Mouse (Mus musculus) MN1 (cell line): ENCODE measurements at regions not wholly inside any gene's neighbourhood (a gene's known extent, or its start where the extent isn't known, plus 50 kb on each side); places are given as distances from the start of the nearest gene placed in this dataset.

Experiments
- DNase-seq: peaks from one replicate; pipeline ENCODE4 v3.0.0-alpha.2; 2016; ENCODE audit warnings: low spot score

DNA sequence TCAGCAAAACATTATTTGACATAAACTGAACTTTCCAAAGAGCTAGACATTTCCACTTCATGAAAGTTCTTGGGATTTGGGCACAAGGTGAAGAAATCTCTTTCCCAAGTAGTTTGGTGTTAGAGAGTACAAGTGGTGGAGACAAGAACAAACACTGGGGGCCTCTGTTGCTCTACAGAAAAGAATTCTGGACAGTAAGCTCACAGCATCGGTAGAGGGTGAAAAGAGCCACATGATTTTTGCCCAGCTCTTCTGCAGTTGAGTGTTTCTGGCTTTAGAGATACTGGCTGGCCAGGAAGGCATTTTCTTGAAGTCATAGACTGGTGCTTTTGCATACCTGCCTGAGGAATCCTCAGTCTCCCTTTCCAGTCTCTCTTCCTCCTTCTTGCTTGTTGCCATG lies 127.8 kb downstream of the Stk31 start:
- peak; percentile 73 for DNase-seq

DNA sequence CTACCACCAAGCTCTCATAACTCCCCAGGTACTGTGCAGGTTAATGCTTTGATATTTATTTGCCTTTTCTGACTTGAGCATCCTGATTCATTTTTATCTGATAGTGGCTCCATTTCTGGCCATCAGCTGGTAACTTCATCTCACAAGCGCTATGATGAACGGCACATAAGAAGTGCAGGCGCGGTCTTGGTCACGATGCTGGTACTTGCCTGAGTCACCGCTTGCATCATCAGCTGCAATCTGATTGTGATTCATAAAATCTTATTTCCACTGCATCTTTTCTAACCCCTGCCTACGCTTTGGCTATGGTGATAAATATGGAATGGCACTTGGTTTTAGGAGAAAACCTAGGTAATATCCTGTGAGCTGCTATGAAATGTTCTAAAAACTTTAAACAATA lies 128.3 kb downstream of the Stk31 start:
- peak; percentile 64 for DNase-seq

DNA sequence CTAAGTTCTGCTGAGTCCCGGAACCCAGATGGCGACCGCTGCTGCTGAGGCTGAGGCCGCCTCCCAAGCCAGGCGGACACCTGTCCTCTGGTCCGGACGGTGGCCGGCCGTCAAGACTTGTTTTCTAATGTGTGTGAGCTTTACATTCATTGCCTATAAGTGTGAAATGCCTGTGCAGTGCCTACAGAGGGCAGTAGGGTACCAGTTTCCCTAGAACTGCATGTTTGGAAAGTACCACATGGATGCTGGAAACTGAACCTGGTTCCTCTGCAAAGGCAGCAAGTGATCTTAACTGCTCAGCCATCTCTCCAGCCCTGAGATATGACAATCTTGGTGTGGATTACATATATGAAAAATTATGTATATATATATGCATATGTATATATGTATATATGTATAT lies 138.6 kb downstream of the Stk31 start:
- DNase-seq: no peak

DNA sequence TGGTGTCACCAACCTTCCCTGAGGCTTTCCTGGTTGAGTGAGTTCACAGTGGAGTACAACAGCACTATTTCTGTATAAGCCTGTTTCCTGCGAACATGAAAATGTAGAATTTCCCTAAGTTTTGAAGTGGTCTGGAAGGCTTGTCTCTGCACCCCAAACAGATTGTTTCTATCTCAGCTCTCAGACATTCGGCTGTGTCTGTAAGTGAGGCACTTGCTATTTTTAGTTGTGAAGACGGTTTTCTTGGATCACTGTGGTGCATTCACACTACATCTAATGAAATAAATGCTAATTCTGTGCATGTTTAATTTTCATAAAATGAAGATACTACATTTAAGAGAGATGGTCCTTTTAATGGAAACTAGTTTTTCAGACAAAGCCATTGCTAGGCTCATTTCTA lies 139.1 kb downstream of the Stk31 start:
- DNase-seq: no peak

DNA sequence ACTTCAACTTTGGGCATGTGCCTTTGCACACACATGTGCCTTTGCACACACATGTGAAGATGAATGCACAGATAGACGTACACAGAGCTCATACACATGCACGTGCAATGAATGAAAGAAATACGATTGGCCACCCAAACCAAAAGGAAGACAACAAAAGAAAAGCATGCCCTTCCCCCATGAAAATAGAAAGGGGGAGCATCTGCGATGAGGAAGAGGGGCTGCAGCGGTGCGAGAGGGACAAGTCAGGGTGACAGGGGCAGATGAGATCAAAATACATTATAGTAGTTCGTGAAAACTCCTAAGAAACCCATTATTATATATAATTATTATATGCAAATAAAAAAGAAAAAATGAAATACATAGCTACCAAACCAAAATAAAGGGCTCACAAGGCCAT lies 149.5 kb downstream of the Stk31 start:
- DNase-seq: no peak

DNA sequence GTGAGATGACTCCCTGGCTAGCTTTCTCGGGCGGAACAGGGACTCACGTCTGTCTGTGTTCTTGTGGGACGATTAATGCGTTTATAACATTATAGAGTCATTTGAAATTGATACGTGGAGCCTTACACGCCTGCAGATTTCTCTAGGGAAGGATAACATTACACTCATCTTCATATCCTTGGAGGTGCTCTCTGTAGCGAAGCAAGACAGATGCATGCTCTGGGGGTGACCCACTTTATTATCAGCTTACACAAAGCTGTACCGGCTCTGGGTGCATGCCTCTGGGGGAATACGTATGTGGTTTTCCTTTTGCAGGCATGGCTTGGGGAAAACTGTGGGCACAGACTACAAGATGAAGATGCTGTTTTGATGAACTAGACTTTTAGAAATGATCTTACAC lies 159.7 kb downstream of the Stk31 start:
- DNase-seq: no peak

DNA sequence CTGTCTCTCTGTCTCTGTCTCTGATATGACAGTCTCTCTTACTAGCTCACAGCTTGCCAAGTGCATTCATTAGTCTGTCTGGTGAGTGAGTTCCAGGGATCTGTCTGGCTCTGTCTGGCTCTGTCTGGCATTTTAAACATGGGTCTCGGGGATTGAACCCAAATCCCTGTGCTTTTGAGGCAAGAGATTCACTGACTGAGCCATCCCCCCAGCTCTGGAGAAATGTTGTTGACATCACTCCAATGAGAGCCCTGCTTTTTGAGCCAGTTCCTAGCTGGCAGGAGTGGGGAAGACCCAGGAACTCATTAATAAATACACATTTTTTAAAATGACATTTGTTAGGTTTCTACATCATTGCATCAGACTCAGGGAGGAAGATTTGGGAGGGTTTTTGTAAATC lies 163.1 kb downstream of the Stk31 start:
- no peak for DNase-seq

DNA sequence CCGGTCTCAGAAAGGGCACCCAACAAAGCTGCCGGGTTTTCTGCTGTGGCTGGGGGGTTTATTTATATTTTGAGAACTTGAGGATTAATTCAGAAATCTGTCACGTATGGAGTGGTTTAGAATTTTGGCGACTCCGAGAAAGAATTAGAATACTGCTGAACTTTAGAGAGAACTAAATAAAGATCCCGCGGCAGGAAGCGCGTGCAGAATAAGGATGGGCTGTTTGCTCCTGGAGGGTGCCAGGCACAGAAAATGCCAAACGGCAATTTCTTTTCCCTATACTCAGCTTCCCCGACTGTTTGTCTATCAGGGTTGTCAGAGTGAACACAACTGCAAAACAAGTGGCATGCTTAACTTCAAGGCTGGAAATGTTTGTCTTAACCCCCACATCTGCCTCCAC lies 163.7 kb downstream of the Stk31 start:
- no peak for DNase-seq

DNA sequence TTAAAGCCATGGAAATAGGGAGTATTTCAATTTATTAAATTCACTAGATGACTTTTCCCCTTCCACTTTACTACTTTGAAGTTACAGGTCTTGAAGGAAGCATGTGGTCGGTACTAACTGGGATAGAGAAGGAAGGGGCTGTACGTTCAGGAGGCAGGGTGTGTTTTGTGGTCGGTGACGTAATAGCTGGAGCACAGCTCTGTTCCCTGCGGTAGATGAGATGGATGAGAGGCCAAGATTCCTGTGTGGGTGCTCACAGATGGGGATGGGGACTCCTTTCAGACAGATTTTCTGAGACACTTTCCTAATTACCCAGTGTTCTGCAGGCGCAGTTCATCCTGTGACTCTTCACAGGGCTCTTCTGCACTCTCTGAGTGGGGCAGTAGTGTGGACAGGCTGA lies 182.9 kb downstream of the Stk31 start:
- no peak for DNase-seq

DNA sequence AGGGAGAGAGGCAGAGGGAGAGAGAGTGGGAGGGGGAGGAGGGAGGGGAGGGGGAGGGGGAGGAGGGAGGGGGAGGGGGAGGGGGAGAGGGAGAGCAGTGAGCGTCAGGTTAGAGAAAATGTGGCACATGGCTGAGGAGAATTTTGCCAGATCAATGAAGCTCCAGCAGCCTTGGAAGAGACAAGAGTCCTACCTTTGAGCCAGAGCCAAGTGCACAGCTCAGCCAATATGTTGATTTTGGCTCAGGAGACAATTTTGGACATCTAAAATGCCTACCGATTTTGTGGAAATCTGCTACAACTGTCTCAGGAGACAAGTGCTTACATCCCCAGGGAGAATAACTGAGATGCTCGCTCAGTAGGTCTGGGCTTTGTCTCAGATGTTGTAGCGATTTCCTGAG lies 184.3 kb downstream of the Stk31 start:
- DNase-seq: peak; percentile 9

DNA sequence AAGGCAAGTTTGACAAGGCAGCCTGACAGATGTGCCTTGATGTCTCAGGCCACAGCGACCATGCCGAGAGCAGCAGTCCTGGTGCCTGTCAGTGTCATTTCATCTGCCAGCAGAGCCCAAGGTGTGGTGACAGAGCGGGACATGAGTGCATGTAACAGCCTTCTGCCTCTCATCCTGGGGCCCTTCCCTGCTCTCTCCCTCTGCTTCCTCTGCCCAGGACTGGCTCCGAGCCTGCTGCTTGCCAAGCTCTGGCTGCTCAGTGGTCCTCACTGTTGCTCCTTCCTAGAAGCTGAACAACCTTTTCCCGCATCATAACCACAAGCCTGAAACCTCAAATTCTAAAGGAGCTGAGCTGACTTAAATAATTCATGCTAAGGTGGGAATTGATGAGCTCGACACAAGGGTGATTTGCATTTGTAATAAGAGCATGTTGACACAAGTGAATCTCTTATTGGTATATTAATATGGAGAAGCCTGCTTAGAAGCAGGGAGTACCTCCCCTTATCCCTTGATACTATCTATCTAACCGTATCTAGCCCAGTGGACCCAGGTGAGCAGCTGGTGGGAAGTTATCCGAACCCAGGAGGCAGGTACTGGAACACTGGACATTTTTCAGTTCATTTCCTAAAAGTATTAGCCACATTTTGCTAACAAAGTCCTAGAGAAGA lies 186.8 kb downstream of the Stk31 start:
- DNase-seq: no peak

DNA sequence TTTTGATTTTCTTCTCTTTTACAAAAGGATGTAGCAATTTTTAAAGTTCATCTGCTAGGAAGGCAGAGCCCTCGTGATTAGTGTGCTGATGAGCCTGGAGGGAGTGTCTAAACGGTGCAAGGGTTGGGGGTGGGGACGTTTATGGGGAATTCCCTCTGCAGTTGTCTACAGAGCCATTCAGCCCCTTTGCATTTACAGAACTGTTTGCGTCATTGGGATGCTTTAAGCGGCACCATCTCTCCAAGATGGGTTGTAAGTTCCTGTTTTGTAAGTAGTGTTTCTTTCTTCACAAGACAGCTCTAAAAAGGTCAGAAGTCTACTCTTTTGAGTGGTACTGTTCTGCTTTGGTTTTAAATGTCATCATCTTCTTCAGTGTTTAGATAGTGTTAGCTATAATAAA lies 191.1 kb downstream of the Stk31 start:
- no peak for DNase-seq

DNA sequence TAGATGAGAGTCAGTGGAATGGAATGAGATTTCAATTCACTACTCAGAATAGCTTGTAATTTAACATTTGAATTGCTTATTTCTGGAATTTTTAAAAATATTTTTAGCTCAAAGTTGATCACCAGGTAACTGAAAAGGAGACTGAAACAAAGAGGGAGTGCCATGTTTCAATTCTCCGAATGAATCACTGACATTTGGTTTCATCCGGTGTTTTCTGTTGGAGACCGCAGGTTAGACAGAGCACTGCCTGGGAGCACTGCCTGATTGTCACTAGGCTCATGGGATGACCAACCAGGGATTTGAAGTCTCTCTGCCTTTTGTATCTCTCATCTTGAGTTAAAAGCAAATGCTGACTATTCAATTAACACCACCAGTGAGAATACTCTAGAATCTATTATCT lies 193.3 kb downstream of the Stk31 start:
- DNase-seq: no peak

DNA sequence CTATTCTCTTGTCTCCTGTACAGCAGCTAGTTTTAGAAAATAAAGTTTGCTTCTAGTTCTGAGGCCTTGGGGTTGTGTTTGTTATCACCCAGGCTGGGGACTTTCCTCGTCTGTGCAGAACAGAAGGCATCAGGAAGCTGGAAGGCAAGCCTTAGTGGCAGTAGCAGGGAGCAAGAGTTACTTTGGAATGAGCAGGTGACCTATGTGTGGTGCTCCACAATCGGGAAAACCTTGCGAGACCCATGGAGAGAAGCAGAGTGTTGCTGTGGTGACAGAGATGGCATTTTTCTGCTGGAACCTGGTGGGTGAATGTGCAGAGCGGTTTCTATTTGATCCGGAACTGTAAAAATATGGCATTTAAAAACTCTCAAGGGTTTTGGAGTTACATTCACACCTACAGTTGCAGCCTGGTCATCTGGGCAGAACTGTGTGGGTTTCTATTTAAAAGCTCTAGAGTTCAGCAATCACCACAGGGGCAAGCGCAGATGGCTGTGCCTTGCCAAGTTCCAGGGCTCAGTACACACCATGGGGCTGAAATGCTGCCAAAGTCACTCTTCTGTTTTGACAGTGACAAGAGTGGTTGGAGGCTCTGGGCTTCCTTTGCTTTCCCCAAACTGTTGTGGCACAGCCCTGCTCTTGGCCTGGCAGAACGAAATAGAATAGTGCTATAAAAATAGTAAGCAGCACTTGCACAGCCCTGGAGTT lies 195.7 kb downstream of the Stk31 start:
- no peak for DNase-seq

DNA sequence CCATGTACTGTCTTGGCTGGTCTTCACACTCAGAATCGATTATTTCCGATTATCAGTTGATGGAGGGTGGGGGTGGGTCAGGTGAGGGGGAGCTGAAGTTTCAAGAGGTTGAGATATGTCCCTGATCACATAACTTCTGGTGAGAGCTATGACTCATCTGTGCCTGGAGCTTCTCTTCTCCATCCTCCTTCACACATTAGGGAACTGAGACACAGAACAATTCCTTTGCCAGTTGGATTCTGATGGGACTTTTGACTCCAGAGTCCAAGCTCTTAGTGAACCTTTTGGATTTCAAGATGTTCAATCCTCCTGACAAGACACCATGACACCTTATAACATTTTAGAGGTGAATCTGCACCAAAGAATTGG lies 196.2 kb downstream of the Stk31 start:
- no peak for DNase-seq

DNA sequence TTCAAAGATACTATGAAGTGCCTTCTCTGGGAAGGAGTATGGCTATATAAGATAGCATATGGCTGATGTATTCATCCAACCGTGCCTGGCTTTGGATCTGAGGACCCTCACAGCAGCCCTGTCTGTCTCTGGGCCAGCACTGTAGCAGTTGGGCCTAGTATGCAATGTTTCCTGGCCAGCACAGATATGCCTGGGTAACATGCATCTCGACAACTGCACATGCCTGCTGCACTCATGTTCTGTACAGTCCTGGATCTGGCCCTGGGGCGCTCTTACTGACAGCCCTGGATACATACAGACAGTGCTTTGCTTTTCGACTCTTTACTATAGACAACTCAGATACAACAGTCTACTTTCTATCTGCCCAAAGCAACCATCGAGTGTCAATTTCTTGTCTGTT lies 197.3 kb downstream of the Stk31 start:
- no peak for DNase-seq

DNA sequence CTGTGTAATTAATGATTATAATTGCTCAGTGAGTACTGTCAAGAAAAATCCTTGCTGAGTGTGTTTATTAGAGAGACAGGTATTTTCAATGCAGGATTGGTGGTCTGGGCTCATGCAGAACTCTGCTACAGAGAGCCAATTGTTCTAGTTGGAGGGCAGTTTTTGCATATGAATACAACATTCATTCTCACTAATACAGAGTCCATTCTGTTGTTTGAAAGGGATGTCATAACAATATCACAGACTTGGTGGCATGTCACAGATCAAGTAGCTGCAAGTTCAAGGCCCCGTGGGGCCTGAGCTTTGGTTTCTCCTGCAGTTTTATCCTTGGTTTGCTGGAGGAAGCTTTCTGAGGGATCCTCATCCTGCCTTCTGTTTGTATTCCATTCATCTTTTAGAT lies 207.8 kb downstream of the Stk31 start:
- no peak for DNase-seq

DNA sequence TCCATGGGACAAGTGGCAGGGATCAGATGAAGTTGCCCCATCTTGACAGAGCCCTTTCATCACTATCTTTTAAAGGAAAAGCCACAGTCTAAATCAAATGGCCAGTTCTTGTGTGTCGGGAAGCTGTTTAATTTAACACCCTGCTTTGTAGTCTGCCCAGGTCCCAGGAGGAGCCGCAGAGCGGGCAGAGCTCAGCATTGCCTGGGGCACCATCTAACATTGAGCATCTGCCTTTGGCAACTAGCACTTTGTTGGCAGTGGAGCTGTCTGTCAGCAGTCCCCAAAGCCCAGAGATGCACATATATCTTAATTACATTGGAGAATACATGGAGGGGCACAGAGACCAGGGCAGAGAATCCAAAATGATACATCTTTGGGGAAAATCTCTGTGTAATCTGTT lies 208.4 kb downstream of the Stk31 start:
- DNase-seq: no peak

DNA sequence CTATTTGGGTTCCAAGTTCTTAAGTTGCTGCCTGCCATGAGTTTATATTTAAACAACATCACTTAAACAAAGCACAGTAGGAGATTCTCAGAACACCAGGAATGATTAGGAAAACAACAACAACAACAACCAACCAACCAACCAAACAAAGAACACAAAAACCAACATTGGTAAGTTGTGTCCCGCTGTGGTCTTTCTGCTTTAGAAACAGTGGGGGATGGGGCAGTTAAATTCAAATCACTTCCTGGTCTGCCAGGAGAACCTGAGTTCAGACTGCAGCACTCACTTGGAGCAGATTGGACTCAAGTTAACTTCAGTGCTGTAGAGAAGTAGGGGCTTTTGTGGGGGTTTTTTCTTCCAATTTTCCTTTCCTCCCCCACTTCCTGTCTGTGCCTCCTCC lies 210.6 kb downstream of the Stk31 start:
- DNase-seq: no peak

DNA sequence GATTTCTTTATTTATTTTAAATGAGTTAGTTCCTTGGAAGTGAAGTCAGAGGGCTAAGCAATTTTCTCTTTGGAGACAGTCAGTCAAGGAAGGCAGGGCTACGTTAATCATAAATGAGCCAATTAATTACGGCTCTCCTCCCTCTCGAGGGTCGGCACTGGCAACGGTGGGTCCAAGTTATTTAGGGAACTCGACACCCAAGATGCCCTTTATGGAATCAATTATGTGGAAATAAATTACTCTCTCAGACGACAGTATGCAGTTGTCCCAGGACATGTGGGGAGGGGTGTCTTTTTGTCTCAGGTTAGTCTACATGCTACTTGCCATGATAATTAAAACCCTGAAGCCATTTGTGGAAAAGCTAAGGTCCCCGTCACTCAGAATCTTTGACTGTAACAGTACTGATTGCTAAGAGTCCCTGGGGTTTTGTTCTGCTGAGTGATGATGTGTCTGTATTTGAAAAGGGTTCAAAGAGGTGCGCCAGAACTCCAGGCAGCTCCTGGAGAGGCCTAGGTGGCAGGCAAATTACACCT lies 211.3 kb downstream of the Stk31 start:
- DNase-seq: no peak

DNA sequence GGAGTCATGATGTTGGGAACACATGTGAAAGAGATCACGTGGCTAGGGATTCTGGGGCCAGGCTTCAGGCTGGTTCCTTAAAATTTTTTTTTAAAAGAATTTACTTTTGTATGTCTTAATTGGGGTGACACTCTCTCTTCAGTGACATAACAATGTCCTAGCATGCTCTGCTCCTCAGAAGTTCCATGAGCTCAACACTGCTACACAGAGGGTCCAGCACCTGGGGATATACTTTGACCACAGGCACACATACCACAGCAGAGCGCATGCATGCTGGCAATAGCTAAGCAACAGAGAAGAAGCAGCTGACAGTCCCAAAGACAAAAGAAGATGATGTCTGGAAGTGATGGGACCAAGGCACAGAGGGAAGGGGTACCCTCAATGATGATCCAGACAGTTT lies 198.4 kb upstream of the Npy start:
- no peak for DNase-seq

DNA sequence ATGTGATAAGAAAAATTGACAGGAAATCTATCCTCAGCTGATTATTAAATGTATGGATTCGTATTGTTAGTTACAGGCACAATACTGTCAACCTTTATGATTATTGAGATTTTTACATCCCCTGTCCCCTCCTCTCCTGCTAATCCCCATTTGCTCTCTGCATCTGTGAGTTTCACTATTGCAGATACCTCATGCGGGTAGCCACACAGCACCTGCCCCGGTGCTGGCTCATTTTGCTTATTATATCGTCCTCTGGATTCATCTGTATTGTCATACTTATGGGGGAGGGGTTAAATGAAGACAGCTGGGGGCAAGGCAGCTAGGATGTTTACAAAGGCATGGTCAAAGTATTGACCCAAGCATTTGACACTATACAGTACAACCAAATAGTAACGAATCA lies 197.9 kb upstream of the Npy start:
- no peak for DNase-seq

DNA sequence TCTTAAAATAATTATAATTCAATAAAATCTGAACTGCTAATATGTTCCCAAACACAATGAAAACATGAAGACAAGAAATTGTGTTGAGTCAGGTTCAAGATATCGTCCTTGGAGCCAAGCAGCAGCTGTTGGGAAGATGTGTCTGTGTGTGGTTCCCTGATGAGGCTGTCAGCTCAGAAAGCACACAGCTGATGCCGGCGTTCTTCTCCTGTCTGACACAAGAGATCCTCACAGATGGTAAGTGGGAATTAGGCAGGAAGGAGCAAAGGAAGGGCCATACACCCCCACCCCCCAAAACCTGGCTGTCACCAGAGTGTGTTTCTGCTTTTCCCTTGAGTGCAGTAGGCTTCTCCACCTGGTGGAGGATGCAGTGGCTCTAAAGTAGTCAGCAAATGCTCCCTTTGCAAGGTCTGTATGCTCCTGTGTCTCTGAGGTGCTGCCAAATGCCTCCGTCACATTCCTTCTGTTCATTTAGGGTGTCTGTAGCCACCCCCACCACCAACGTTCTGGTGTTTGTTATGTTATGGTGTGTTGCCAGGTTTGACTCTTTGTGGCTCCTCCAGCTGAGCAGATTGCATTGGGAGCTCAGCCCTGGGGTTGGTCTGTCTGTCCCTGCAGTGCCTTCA lies 188.9 kb upstream of the Npy start:
- DNase-seq: no peak

DNA sequence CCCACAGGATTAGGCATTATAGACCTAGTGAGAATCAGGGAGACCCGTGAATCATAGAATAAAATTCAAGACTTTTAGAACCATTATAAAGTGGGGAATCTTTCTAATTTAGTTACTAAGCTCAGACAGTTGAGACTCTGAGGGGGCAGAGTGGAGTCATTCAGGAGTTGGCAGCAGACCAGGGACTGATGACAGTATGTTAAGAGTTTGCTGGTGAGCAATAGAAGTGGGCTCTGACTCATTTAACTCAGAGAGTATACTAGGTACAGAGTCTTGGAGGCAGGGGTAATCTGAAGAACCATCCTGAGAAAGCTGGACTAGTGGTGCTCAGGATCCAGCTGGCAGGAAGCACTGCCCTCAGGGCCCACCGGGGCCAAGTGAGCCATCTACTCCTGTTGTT lies 184.9 kb upstream of the Npy start:
- no peak for DNase-seq
